Mouse (Mus musculus) urinary bladder, postnatal 10 days (tissue): ENCODE measurements around the gene Rere.
A peak's percentile ranks its signal among the peaks of the same experiment; 100 is the strongest.

Experiments
- DNase-seq: peaks from one replicate; pipeline ENCODE4 v3.0.0; 2022; ENCODE audit warnings: low spot score

The Rere gene

GRCm38 (mm10) chr4:150281018-150281761, at the start of gene Rere:
Gene Rere (plus strand): TSS chr4:150281646.
- peak; percentile 96 for DNase-seq

- DNase-seq, result no peak
Observed at GRCm38 (mm10) chr4:150231871-150232270, 49.6 kb upstream of the Rere start.

- no peak for DNase-seq
Observed at GRCm38 (mm10) chr4:150234599-150235327, 46.7 kb upstream of the Rere start.

GRCm38 (mm10) chr4:150235585-150235984, 45.9 kb upstream of the Rere start:
- no peak for DNase-seq

GRCm38 (mm10) chr4:150236031-150236430, 45.4 kb upstream of the Rere start:
- DNase-seq, result no peak

GRCm38 (mm10) chr4:150236521-150237481, 44.6 kb upstream of the Rere start, which contains the start of gene Eno1:
Gene Eno1 (plus strand): TSS chr4:150236721.
- peak; percentile 92 for DNase-seq

- DNase-seq, result no peak
Observed at GRCm38 (mm10) chr4:150237636-150238361, 43.6 kb upstream of the Rere start.

GRCm38 (mm10) chr4:150238433-150239086, 42.9 kb upstream of the Rere start:
- no peak for DNase-seq

GRCm38 (mm10) chr4:150239087-150239480, 42.4 kb upstream of the Rere start:
- DNase-seq, result no peak

GRCm38 (mm10) chr4:150239503-150239902, 41.9 kb upstream of the Rere start:
- DNase-seq, result no peak

- DNase-seq, result no peak
Observed at GRCm38 (mm10) chr4:150239951-150240368, 41.5 kb upstream of the Rere start.

- no peak for DNase-seq
Observed at GRCm38 (mm10) chr4:150240381-150240886, 41.0 kb upstream of the Rere start.

GRCm38 (mm10) chr4:150241708-150242107, 39.7 kb upstream of the Rere start:
- no peak for DNase-seq

GRCm38 (mm10) chr4:150242745-150243144, 38.7 kb upstream of the Rere start:
- no peak for DNase-seq

- DNase-seq, result no peak
Observed at GRCm38 (mm10) chr4:150245876-150246275, 35.6 kb upstream of the Rere start.

GRCm38 (mm10) chr4:150248009-150248408, 33.4 kb upstream of the Rere start:
- no peak for DNase-seq

GRCm38 (mm10) chr4:150248917-150249316, 32.5 kb upstream of the Rere start:
- no peak for DNase-seq

- no peak for DNase-seq
Observed at GRCm38 (mm10) chr4:150249731-150250270, 31.6 kb upstream of the Rere start.

- DNase-seq, result no peak
Observed at GRCm38 (mm10) chr4:150250549-150251422, 30.7 kb upstream of the Rere start.
